Mouse (Mus musculus): ENCODE data around the gene Srcin1. TPM values are rescaled to one million over a fixed set of nuclear protein-coding genes. Genes with fewer than 3 reads are reported as not detected.

The Srcin1 gene
- polyA plus RNA-seq, 1 experiment: not detected

- peaks cover 85% of the 10 kb centered on the region for H3K27me3 ChIP-seq (ENCODE audit: control insufficient read depth, insufficient read depth, insufficient read length)
- no peak overlapping the region for H3ac ChIP-seq (ENCODE audit: control insufficient read depth, insufficient read length)
- no peak overlapping the region for H3K4me2 ChIP-seq (ENCODE audit: low read depth)
- TF ChIP-seq REST (IDR thresholded peaks at IDR 0.05; ENCODE audit: insufficient read depth, insufficient read length): no peak
- TF ChIP-seq MAX (IDR thresholded peaks at IDR 0.05; ENCODE audit: low read depth): no peak
- TF ChIP-seq TCF12 (IDR thresholded peaks at IDR 0.05; ENCODE audit: insufficient read depth, poor library complexity, severe bottlenecking): no peak
- TF ChIP-seq MYOG (IDR thresholded peaks at IDR 0.05; ENCODE audit: control insufficient read depth in 1 of 3, insufficient read depth in 1 of 3, insufficient read length in 2 of 3, low read depth in 2 of 3): no peak
- no peak for TF ChIP-seq POLR2A (IDR thresholded peaks at IDR 0.05; ENCODE audit: insufficient read length, low read depth)
- no peak for TF ChIP-seq MYOD1 (IDR thresholded peaks at IDR 0.05; ENCODE audit: control insufficient read depth in 1 of 3, insufficient read length in 2 of 3, low read depth in 2 of 3)
- TF ChIP-seq E2F4 (IDR thresholded peaks at IDR 0.05; ENCODE audit: insufficient read depth): no peak
- no peak for TF ChIP-seq CEBPB (IDR thresholded peaks at IDR 0.05; ENCODE audit: insufficient read depth, poor library complexity, severe bottlenecking)
- TF ChIP-seq TCF3 (IDR thresholded peaks at IDR 0.05; ENCODE audit: insufficient read length, low read depth): no peak
- no peak for TF ChIP-seq USF1 (IDR thresholded peaks at IDR 0.05; ENCODE audit: low read depth)
- no peak for TF ChIP-seq SRF (IDR thresholded peaks at IDR 0.05; ENCODE audit: control insufficient read depth, insufficient read length, low read depth)
- no peak for TF ChIP-seq POLR2AphosphoS2 (IDR thresholded peaks at IDR 0.05; ENCODE audit: insufficient read length, low read depth)
- no peaks in the 10 kb centered on the region for H3K79me2 ChIP-seq (ENCODE audit: control insufficient read depth, insufficient read depth)
- H3K4me3 ChIP-seq: no peak overlapping the region
- H3K36me3 ChIP-seq (ENCODE audit: control insufficient read depth, insufficient read depth): no peaks in the 10 kb centered on the region
Observed at GRCm38 (mm10) chr11:97539622-97540021, 36.4 kb downstream of the Srcin1 start.

DNA sequence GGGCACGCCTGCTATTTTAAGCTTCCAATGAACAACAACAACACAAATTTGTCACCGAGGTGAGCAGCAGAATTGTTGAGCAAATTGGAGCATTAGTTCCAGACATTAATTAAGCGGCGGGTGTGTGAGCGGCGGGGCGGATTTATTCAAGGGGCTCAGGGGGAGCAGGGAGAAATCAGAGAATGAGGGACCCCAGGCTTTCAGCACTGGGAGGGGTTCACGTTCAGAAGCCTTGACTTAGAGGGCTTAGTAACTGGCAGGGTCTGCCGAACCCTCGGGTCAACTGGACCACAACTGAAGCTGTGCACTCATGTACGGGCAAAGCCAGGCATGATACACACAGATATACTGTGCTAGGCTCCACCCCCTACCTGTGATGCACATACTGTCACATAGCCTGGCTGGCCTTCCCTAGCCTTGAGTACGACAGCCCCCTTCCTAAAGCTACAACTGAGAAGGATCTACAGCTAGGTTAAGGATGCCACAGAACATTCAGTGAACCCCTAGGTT, 38.4 kb downstream of the Srcin1 start:
- H3ac ChIP-seq (ENCODE audit: control insufficient read depth, insufficient read length): no peak overlapping the region
- no peak overlapping the region for H3K4me2 ChIP-seq (ENCODE audit: low read depth)
- no peak overlapping the region for H3K4me3 ChIP-seq
- no peaks in the 10 kb centered on the region for H3K36me3 ChIP-seq (ENCODE audit: control insufficient read depth, insufficient read depth)
- peaks cover 86% of the 10 kb centered on the region for H3K27me3 ChIP-seq (ENCODE audit: control insufficient read depth, insufficient read depth, insufficient read length)
- TF ChIP-seq REST (IDR thresholded peaks at IDR 0.05; ENCODE audit: insufficient read depth, insufficient read length): no peak
- H3K79me2 ChIP-seq (ENCODE audit: control insufficient read depth, insufficient read depth): no peaks in the 10 kb centered on the region

DNA sequence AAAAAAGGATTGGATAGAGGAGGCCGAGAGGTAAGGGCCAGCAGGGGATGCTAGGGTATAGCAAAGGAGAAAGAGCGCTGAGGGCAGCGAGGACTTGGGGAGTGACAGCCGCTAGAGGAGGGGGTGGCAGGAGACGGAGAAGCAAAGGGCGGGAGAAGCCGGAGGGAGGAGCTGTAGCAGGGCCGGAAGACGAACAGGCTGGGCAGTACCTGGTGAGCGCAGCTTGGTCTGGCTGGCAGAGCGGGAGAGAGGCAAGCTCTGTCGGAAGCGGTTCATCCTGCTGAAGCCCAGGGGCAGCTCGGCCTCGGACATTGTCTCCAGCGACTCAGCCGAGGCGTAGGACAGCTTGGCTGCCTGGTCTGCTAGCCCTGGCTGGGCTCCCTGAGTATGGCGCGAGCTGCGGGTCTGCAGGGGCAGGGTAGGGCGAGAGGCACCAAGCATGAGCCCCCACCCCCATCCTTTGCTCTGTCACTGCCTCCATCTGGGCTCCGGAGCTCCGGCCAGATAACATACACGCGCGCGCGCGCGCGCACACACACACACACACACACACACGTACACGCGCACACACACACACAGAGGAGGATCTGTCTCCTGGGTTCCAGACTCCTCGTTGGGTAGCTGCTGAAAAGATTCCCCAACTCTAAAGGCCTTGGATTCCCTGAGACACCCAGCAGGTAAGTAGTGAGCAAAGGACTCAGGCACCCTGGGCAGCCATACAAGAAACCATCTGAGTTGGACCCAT, 39.0 kb downstream of the Srcin1 start:
- H3K4me2 ChIP-seq (ENCODE audit: low read depth): no peak overlapping the region
- peaks cover 84% of the 10 kb centered on the region for H3K27me3 ChIP-seq (ENCODE audit: control insufficient read depth, insufficient read depth, insufficient read length)
- no peak overlapping the region for H3K4me3 ChIP-seq
- no peaks in the 10 kb centered on the region for H3K79me2 ChIP-seq (ENCODE audit: control insufficient read depth, insufficient read depth)
- H3ac ChIP-seq (ENCODE audit: control insufficient read depth, insufficient read length): no peak overlapping the region
- H3K36me3 ChIP-seq (ENCODE audit: control insufficient read depth, insufficient read depth): no peaks in the 10 kb centered on the region
- no peak for TF ChIP-seq SRF (IDR thresholded peaks at IDR 0.05; ENCODE audit: control insufficient read depth, insufficient read length, low read depth)
- TF ChIP-seq USF1 (IDR thresholded peaks at IDR 0.05; ENCODE audit: low read depth): no peak
- TF ChIP-seq E2F4 (IDR thresholded peaks at IDR 0.05; ENCODE audit: insufficient read depth): no peak
- TF ChIP-seq REST (IDR thresholded peaks at IDR 0.05; ENCODE audit: insufficient read depth, insufficient read length): no peak
- TF ChIP-seq CEBPB (IDR thresholded peaks at IDR 0.05; ENCODE audit: insufficient read depth, poor library complexity, severe bottlenecking): no peak
- TF ChIP-seq MAX (IDR thresholded peaks at IDR 0.05; ENCODE audit: low read depth): no peak
- TF ChIP-seq MYOG (IDR thresholded peaks at IDR 0.05; ENCODE audit: control insufficient read depth in 1 of 3, insufficient read depth in 1 of 3, insufficient read length in 2 of 3, low read depth in 2 of 3): no peak
- TF ChIP-seq MYOD1 (IDR thresholded peaks at IDR 0.05; ENCODE audit: control insufficient read depth in 1 of 3, insufficient read length in 2 of 3, low read depth in 2 of 3): no peak
- TF ChIP-seq POLR2AphosphoS2 (IDR thresholded peaks at IDR 0.05; ENCODE audit: insufficient read length, low read depth): no peak
- no peak for TF ChIP-seq TCF12 (IDR thresholded peaks at IDR 0.05; ENCODE audit: insufficient read depth, poor library complexity, severe bottlenecking)
- TF ChIP-seq TCF3 (IDR thresholded peaks at IDR 0.05; ENCODE audit: insufficient read length, low read depth): no peak
- TF ChIP-seq POLR2A (IDR thresholded peaks at IDR 0.05; ENCODE audit: insufficient read length, low read depth): no peak

DNA sequence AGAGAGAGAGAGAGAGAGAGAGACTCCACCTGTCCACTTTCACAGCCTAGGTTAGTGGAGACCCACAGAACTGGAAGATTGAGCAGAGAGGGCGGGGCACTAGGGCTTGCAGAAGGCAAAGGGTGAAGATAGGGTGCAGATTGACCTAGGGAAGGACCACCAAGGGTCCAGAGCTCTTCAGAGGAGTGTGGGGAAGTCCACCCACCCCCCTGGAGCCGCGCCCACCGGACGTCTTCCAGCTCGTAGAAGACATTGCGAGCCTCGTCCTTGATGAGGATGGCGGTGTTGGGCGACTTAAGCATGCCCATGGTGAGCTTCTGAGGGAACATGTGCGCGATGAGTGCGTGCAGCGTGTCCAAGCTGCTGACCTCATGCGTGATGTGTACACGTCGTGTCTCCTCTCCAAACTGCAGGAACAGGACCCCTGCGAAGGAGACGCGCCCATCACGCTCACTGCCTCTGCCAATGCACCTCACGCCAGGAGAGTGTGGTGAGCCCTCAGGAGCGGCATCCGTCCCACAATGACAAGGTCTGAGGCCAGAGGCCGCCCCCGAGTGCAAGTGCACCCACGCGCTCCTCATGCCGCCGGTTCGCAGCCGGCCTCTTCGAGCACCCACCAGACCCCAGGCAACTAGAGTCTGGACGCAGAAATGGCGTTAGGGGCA, 39.8 kb downstream of the Srcin1 start:
- TF ChIP-seq CEBPB (IDR thresholded peaks at IDR 0.05; ENCODE audit: insufficient read depth, poor library complexity, severe bottlenecking) (no peak), USF1 (IDR thresholded peaks at IDR 0.05; ENCODE audit: low read depth) (no peak), MAX (IDR thresholded peaks at IDR 0.05; ENCODE audit: low read depth) (no peak), SRF (IDR thresholded peaks at IDR 0.05; ENCODE audit: control insufficient read depth, insufficient read length, low read depth) (no peak), TCF12 (IDR thresholded peaks at IDR 0.05; ENCODE audit: insufficient read depth, poor library complexity, severe bottlenecking) (no peak), TCF3 (IDR thresholded peaks at IDR 0.05; ENCODE audit: insufficient read length, low read depth) (no peak), MYOG (IDR thresholded peaks at IDR 0.05; ENCODE audit: control insufficient read depth in 1 of 3, insufficient read depth in 1 of 3, insufficient read length in 2 of 3, low read depth in 2 of 3) (no peak), POLR2A (IDR thresholded peaks at IDR 0.05; ENCODE audit: insufficient read length, low read depth) (no peak), POLR2AphosphoS2 (IDR thresholded peaks at IDR 0.05; ENCODE audit: insufficient read length, low read depth) (no peak), REST (IDR thresholded peaks at IDR 0.05; ENCODE audit: insufficient read depth, insufficient read length) (no peak), E2F4 (IDR thresholded peaks at IDR 0.05; ENCODE audit: insufficient read depth) (no peak), MYOD1 (IDR thresholded peaks at IDR 0.05; ENCODE audit: control insufficient read depth in 1 of 3, insufficient read length in 2 of 3, low read depth in 2 of 3) (no peak)
- peaks cover 77% of the 10 kb centered on the region for H3K27me3 ChIP-seq (ENCODE audit: control insufficient read depth, insufficient read depth, insufficient read length)
- H3K4me2 ChIP-seq (ENCODE audit: low read depth): no peak overlapping the region
- no peak overlapping the region for H3K4me3 ChIP-seq
- no peak overlapping the region for H3ac ChIP-seq (ENCODE audit: control insufficient read depth, insufficient read length)
- H3K79me2 ChIP-seq (ENCODE audit: control insufficient read depth, insufficient read depth): no peaks in the 10 kb centered on the region
- no peaks in the 10 kb centered on the region for H3K36me3 ChIP-seq (ENCODE audit: control insufficient read depth, insufficient read depth)

Measured in myocyte (in vitro differentiated cells).